Mouse (Mus musculus): Measurements from ENCODE around the gene Cnfn.
A peak's percentile ranks its signal among the peaks of the same experiment; 100 is the strongest.
"Not testable (repeated sequence)": the region's sequence is repeated elsewhere in the genome, so short reads cannot be mapped to it uniquely, and the experiment has no call there.

The Cnfn gene

DNA sequence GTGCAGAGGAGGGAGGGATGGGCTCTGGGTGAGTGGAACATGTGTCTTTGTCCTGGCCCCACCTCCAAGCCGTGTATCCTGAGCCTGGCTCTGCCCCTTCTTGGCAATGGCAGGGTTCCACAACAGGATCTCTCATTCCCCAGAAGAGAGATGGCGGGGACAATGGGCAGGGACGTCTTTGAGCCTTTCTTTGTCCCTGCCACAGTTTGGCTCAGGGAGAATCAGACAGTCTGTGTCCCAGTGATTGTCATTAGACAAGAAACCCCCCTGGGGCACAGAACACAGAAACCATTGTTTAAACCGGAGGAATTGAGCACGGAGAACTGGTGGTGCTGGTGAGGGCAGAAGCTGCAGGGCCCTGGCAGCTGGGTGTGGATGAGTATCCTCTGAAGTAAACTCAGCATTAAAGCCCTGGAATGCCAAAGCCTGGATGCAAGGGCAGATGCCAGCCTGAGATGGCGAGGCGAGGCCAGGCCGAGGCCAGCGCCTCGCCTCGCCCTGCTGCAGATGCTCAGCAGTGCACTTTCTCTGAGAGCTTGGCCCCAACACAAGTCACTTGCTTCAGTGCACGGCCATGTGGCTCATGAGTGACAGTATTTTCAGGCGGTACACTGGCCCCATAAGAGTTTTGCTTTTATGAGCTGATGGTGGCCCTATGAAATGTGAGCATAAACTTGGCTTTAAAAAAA lies 3.4 kb downstream of the Cnfn start:
- no peak for DNase-seq

GRCm38 (mm10) chr7:25363632-25364031 lies 5.9 kb downstream of the Cnfn start:
- no peak for DNase-seq

DNA sequence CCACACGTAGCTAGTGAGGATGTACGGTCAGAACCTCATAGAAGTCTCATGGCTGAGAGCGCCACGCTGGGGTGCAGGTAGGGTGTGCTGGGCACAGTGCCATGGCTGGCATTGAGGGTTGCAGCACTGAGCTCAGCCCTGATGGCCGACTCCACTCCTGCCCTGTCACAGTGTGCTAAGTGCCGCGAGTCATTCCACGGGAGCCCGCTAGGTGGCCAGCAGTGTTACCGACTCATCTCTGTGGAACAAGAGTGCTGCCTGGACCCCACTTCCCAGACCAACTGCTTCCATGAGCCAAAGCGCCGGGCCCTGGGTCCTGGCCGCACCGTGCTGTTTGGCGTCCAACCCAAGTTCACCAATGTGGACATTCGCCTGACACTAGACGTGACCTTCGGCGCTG lies 6.4 kb downstream of the Cnfn start:
- DNase-seq: peak; percentile 30 to 51

GRCm38 (mm10) chr7:25358721-25359206 lies 10.8 kb downstream of the Cnfn start:
- no peak for DNase-seq

- peak; percentile 61 to 74 for DNase-seq
Observed at GRCm38 (mm10) chr7:25348861-25349260, 20.7 kb downstream of the Cnfn start.

- DNase-seq: no peak
Observed at GRCm38 (mm10) chr7:25341000-25341784, 28.3 kb downstream of the Cnfn start.

- DNase-seq: no peak
Observed at GRCm38 (mm10) chr7:25339329-25339728, 30.2 kb downstream of the Cnfn start.

DNA sequence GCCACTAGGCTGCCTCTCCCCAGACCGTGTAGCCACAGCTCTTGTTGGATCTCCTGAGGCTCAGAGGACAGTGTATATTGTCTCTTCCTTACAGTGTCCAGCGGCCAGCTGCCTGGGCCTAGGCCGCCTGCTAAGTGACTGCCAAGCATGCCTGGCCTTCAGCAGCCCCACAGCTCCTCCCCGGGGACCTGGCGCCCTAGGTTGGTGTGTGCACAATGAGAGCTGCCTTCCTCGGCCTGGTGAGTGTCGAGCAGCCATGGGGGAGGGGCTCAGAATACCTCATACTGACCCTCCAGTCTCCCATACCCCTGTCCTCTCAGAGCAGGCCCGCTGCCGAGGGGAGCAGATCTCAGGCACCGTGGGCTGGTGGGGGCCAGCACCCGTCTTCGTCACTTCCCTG lies 35.1 kb downstream of the Cnfn start:
- no peak for DNase-seq

DNA sequence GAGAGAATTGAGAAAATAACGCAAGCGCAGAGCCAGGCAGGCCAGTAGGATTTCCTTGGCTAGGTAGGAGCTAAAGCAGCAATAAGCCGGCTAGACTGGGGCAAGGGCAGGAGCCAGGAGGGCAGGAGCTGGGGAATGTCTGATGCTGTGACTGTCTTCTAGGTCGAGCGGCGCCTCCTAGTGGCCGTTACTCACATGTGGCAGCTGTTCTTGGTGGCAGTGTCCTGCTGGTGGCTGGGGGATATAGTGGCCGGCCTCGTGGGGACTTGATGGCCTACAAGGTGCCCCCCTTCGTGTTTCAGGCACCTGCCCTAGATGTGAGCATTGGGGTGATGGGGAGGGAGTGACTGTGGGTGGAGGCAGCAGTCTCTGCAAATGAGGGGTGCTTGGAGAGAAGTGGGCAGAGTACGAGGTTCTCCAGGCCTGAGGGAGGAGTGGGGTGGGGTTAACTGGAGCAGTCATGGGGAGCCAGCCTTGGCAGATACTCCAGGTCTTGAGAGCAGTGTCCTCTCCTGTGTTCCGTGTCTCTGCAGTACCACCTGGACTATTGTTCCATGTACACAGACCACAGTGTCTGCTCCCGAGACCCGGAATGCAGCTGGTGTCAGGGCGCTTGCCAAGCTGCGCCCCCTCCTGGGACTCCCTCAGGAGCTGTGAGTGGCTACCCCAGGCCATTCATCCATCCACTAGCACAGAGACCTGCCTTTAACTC lies 35.8 kb downstream of the Cnfn start:
- DNase-seq: peak; percentile 84 to 87

- peak in 1 of 2 experiments; percentile 10 for DNase-seq
Observed at GRCm38 (mm10) chr7:25326233-25326632, 43.3 kb downstream of the Cnfn start.

- DNase-seq: not testable (repeated sequence)
Observed at GRCm38 (mm10) chr7:25325431-25325830, 44.1 kb downstream of the Cnfn start.

DNA sequence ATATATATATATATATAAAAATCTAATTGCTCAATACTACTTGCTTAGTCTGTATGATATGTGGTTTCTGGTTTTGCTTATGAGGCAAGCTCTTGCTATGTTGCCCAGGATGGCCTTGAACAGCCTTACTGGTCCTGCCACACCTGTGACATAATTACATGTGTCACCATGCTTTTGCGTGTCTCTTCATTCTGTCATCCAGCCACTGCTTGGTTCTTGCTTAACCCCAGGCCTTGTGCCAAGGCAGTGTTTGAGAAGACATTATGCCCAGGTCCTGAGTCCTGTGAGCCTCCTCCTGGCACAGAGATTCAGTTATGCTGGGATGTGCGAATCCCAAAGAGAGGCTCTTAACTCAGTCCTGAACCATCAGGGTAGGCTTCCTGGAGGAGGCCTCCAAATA lies 46.3 kb downstream of the Cnfn start:
- no peak for DNase-seq

DNA sequence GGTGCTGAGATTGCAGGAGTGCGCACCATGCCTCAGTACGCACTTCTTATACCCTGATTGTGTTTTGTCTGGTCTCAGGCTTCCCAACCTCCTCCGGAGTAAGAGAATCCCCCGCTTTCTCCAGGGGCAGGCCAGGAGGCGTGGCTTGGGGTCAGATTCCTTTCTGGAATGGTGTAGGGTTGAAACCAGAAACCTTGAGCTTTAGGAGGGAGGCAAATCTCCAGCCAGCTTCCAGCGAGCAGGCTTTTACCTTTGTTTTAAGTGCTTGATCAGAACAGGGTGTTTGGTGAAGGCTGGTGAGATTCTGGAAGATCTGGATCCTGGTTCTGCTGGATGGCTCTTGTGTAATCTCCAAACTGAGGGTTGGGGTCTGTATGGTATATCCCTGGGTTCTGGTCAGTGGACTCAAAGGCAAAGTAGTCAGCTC lies 47.5 kb downstream of the Cnfn start:
- DNase-seq: peak in 1 of 2 experiments; percentile 19
